Comparison of ENCODE assay signal across 19 mouse cellular contexts in genomic region chr5:53236749-53237148, GRCm38 (mm10). TPM values are rescaled to one million over a fixed set of nuclear protein-coding genes. Genes with fewer than 3 reads are reported as not detected.
DNase-seq lines count a peak whose midpoint lies in the region; ATAC-seq and TF ChIP-seq lines count a peak whose summit lies in the region.
"Had no signal": no experiment of that assay in that cellular context is flagged by ENCODE, and none has a peak within 500 bp of the region (broad histone marks: within the 10 kb centered on the region; RNA-seq: fewer than 3 reads in every experiment).

No protein-coding gene starts in this region.

- intact Hi-C loops in heart, postnatal 14 days (cut with DNase I): no loop called here

- no peak for TF ChIP-seq CTCF in liver, postnatal 0 days (IDR thresholded peaks at IDR 0.05; ENCODE audit: low read depth)
- TF ChIP-seq CTCF in stomach, postnatal 0 days (IDR thresholded peaks at IDR 0.05; ENCODE audit: low read depth): no peak

- H3K27me3 ChIP-seq in heart, embryonic 10.5 days (ENCODE audit: insufficient read depth, poor library complexity, severe bottlenecking): 0 out of 2 replicates have a peak, but pooled peaks cover 4% of the 10 kb centered on the region
- H3K27me3 ChIP-seq in liver, postnatal 0 days (ENCODE audit: insufficient read depth, low read length): no peaks in the 10 kb centered on the region
- H3K27me3 ChIP-seq in liver, embryonic 11.5 days (replicated peaks; ENCODE audit: control insufficient read depth, insufficient read depth, low read length): no peaks in the 10 kb centered on the region
- H3K27me3 ChIP-seq in stomach, postnatal 0 days (ENCODE audit: control insufficient read depth, insufficient read depth, low read length): no peaks in the 10 kb centered on the region
- H3K27me3 ChIP-seq: embryonic facial prominence, embryonic 13.5 days; embryonic facial prominence, embryonic 15.5 days; forebrain, embryonic 12.5 days had no signal

- H3K9ac ChIP-seq in liver, postnatal 0 days (replicated peaks): no peak overlapping the region
- no peak overlapping the region for H3K9ac ChIP-seq in liver, embryonic 11.5 days (ENCODE audit: low read depth, low read length)
- H3K9ac ChIP-seq in stomach, postnatal 0 days (ENCODE audit: low read length): no peak overlapping the region
- H3K9ac ChIP-seq: embryonic facial prominence, embryonic 13.5 days; embryonic facial prominence, embryonic 15.5 days; forebrain, embryonic 12.5 days had no signal

- no peak for DNase-seq in heart, embryonic 10.5 days (ENCODE audit: low spot score)
- no peak for DNase-seq in heart, postnatal 14 days
- peak; percentile 30 for DNase-seq in liver, postnatal 0 days
- no peak for DNase-seq in liver, embryonic 11.5 days (ENCODE audit: low spot score)
- DNase-seq in stomach, postnatal 0 days (ENCODE audit: low spot score): peak; percentile 24
- DNase-seq in frontal cortex, postnatal 14 days (ENCODE audit: low spot score in 2 of 2): no peak
- DNase-seq: cerebellum, adult 11 months; cerebellum, adult 8-10 months; embryo, embryonic 11 days had no signal

- H3K4me3 ChIP-seq in heart, embryonic 10.5 days: no peak overlapping the region
- no peak overlapping the region for H3K4me3 ChIP-seq in liver, postnatal 0 days (ENCODE audit: low read depth, low read length)
- no peak overlapping the region for H3K4me3 ChIP-seq in liver, embryonic 11.5 days (ENCODE audit: low read depth, low read length)
- no peak overlapping the region for H3K4me3 ChIP-seq in stomach, postnatal 0 days (ENCODE audit: low read depth, low read length)
- H3K4me3 ChIP-seq: embryonic facial prominence, embryonic 13.5 days; embryonic facial prominence, embryonic 15.5 days; erythroblast, embryonic 14.5 days; forebrain, embryonic 10.5 days; forebrain, embryonic 12.5 days had no signal

- no peak for TF ChIP-seq EP300 in liver, postnatal 0 days (IDR thresholded peaks at IDR 0.05; ENCODE audit: low read depth)
- TF ChIP-seq EP300 in stomach, postnatal 0 days (optimal IDR thresholded peaks at IDR 0.05): no peak

- peaks cover 40% of the 10 kb centered on the region for H3K4me1 ChIP-seq in heart, embryonic 10.5 days
- H3K4me1 ChIP-seq in liver, postnatal 0 days (ENCODE audit: insufficient read depth): peaks cover 3% of the 10 kb centered on the region; the same call in 1 of the 2 replicates
- no peaks in the 10 kb centered on the region for H3K4me1 ChIP-seq in liver, embryonic 11.5 days (replicated peaks; ENCODE audit: control insufficient read depth, insufficient read depth, low read length)
- no peaks in the 10 kb centered on the region for H3K4me1 ChIP-seq in stomach, postnatal 0 days (replicated peaks; ENCODE audit: control insufficient read depth, insufficient read depth)
- H3K4me1 ChIP-seq: embryonic facial prominence, embryonic 15.5 days had no signal

- ATAC-seq in liver, postnatal 0 days: peak; percentile 85
- no peak for ATAC-seq in liver, embryonic 11.5 days (replicated peaks; ENCODE audit: low FRiP score)
- 0 out of 2 replicates have a peak, but pooled peaks have one; percentile 6 for ATAC-seq in stomach, postnatal 0 days (ENCODE audit: low FRiP score, low TSS enrichment)
- ATAC-seq: forebrain, embryonic 14.5 days; forebrain, embryonic 16.5 days had no signal

- no peak overlapping the region for H3K4me2 ChIP-seq in liver, postnatal 0 days (ENCODE audit: low read depth, low read length)
- no peak overlapping the region for H3K4me2 ChIP-seq in liver, embryonic 11.5 days
- no peak overlapping the region for H3K4me2 ChIP-seq in stomach, postnatal 0 days (replicated peaks; ENCODE audit: low read depth)
- H3K4me2 ChIP-seq: embryonic facial prominence, embryonic 13.5 days; embryonic facial prominence, embryonic 15.5 days; forebrain, embryonic 12.5 days had no signal

- H3K36me3 ChIP-seq in heart, embryonic 10.5 days: no peaks in the 10 kb centered on the region
- no peaks in the 10 kb centered on the region for H3K36me3 ChIP-seq in liver, postnatal 0 days (replicated peaks; ENCODE audit: insufficient read depth, low read length)
- no peaks in the 10 kb centered on the region for H3K36me3 ChIP-seq in liver, embryonic 11.5 days (ENCODE audit: control insufficient read depth, insufficient read depth, low read length)
- H3K36me3 ChIP-seq in stomach, postnatal 0 days (ENCODE audit: control insufficient read depth, insufficient read depth, low read length): no peaks in the 10 kb centered on the region
- H3K36me3 ChIP-seq: embryonic facial prominence, embryonic 13.5 days; embryonic facial prominence, embryonic 15.5 days; forebrain, embryonic 10.5 days; forebrain, embryonic 12.5 days had no signal

- no peaks in the 10 kb centered on the region for H3K9me3 ChIP-seq in heart, embryonic 10.5 days
- H3K9me3 ChIP-seq in liver, postnatal 0 days (ENCODE audit: low read length): no peaks in the 10 kb centered on the region
- no peaks in the 10 kb centered on the region for H3K9me3 ChIP-seq in liver, embryonic 11.5 days (ENCODE audit: control insufficient read depth, low read length)
- no peaks in the 10 kb centered on the region for H3K9me3 ChIP-seq in stomach, postnatal 0 days (ENCODE audit: control insufficient read depth, low read length)
- H3K9me3 ChIP-seq: embryonic facial prominence, embryonic 13.5 days; embryonic facial prominence, embryonic 15.5 days; forebrain, embryonic 10.5 days; forebrain, embryonic 12.5 days had no signal

- 78% methylated on average over 7 of the region's 8 CpGs for WGBS in heart, embryonic 10.5 days
- WGBS in liver, postnatal 0 days (ENCODE audit: insufficient replicate concordance): 59% methylated on average over 7 of the region's 8 CpGs
- 81% methylated on average over 7 of the region's 8 CpGs for WGBS in liver, embryonic 11.5 days
- 63% methylated on average over 8 of the region's 8 CpGs for WGBS in stomach, postnatal 0 days

- peak overlapping the region; percentile 52; the same call in 1 of the 2 replicates for H3K27ac ChIP-seq in heart, embryonic 10.5 days
- peak overlapping the region; percentile 65; the same call in 1 of the 2 replicates for H3K27ac ChIP-seq in liver, postnatal 0 days (ENCODE audit: low read depth)
- no peak overlapping the region for H3K27ac ChIP-seq in liver, embryonic 11.5 days (ENCODE audit: low read depth, low read length)
- H3K27ac ChIP-seq in stomach, postnatal 0 days (replicated peaks): no peak overlapping the region
- H3K27ac ChIP-seq: embryonic facial prominence, embryonic 13.5 days; embryonic facial prominence, embryonic 15.5 days; forebrain, embryonic 10.5 days; forebrain, embryonic 12.5 days had no signal

RNA-seq across cellular contexts. Expression of gene Sel1l3, which starts 23.0 kb away (rescaled TPM):
- 1.7 and 1.9 TPM in 2 replicates for polyA plus RNA-seq in heart, embryonic 10.5 days (2016; fragmentation: Nextera tagmentation; extraction: Ambion mirVana)
- total RNA-seq in heart, postnatal 14 days (2021): 1 to 10 TPM; 1.1 to 1.2 TPM
- 0.84 and 0.93 TPM in 2 replicates for polyA plus RNA-seq in liver, postnatal 0 days (2015; fragmentation: Nextera tagmentation; extraction: Ambion mirVana)
- 0.27 and 0.52 TPM in 2 replicates for polyA plus RNA-seq in liver, embryonic 11.5 days (2014; fragmentation: Nextera tagmentation; extraction: Ambion mirVana)
- 10.0 and 11.3 TPM in 2 replicates for polyA plus RNA-seq in stomach, postnatal 0 days (2015; fragmentation: Nextera tagmentation; extraction: Ambion mirVana)
- total RNA-seq: common myeloid progenitor, adult 5-6 weeks; MEL had no signal
- polyA plus RNA-seq: C2C12; erythroblast, embryonic 14.5 days had no signal

RNA-seq across cellular contexts. Expression of gene Smim20, which starts 30.1 kb away (rescaled TPM):
- polyA plus RNA-seq in heart, embryonic 10.5 days (2016; fragmentation: Nextera tagmentation; extraction: Ambion mirVana): 104 and 164 TPM in 2 replicates
- total RNA-seq in heart, postnatal 14 days (2021): 10 to 100 TPM; 80.5 to 80.8 TPM
- 65.1 and 65.9 TPM in 2 replicates for polyA plus RNA-seq in liver, postnatal 0 days (2015; fragmentation: Nextera tagmentation; extraction: Ambion mirVana)
- 64.4 and 70.2 TPM in 2 replicates for polyA plus RNA-seq in liver, embryonic 11.5 days (2014; fragmentation: Nextera tagmentation; extraction: Ambion mirVana)
- polyA plus RNA-seq in stomach, postnatal 0 days (2015; fragmentation: Nextera tagmentation; extraction: Ambion mirVana): 80.2 and 82.9 TPM in 2 replicates

Comparison
In these comparisons a context has a peak if more than half of its experiments do, and no peak if none do; other contexts are left out.
1. DNase-seq: peak in liver, postnatal 0 days (single experiment) and stomach, postnatal 0 days (single experiment); none in heart, embryonic 10.5 days (single experiment), heart, postnatal 14 days (0 of 2), liver, embryonic 11.5 days (single experiment) and frontal cortex, postnatal 14 days (0 of 2).
2. H3K27ac ChIP-seq: peak in heart, embryonic 10.5 days (single experiment) and liver, postnatal 0 days (single experiment); none in liver, embryonic 11.5 days (single experiment) and stomach, postnatal 0 days (single experiment).